Mouse (Mus musculus): ENCODE results near the gene Fam178b. TPM values are rescaled to one million over a fixed set of nuclear protein-coding genes. Genes with fewer than 3 reads are reported as not detected.

Fam178b gene
- total RNA-seq, 2 experiments from 2014 or later, result 0.83 TPM; not detected in 1

GRCm38 (mm10) chr1:36595167-36595931, 87.6 kb downstream of the Fam178b start:
- DNase-seq (ENCODE audit: low spot score), result no peak
- intact Hi-C loops (cut with DNase I), result no loop called here

GRCm38 (mm10) chr1:36593099-36593498, 89.9 kb downstream of the Fam178b start:
- DNase-seq (ENCODE audit: low spot score), result no peak
- intact Hi-C loops (cut with DNase I), result no loop called here

GRCm38 (mm10) chr1:36591408-36591807, 91.6 kb downstream of the Fam178b start:
- intact Hi-C loops (cut with DNase I), result loop anchor here (2.0 kb wide), 1 partner anchor 37 kb away; no protein-coding TSS in a partner anchor
- DNase-seq (ENCODE audit: low spot score), result no peak

DNA sequence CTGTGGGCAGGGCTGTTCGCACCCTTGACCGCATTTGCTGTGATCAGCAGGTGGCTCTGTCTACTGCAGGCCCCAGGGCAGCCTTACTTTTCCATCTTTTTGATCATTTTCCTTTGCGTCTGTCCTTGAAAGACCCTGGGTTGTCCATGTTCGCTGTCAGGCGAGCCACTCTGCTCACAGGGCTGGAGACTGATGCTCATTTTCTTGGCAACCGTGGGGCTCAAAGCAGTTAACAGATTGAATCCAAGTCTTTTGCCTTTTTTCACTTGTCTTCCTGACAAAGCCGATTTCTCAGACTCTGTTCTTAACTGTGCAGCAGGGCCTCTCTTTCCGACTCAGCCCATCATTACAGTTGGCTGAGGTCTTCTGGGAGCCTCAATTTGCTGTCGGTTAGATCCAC, 92.3 kb downstream of the Fam178b start:
- no peak for DNase-seq (ENCODE audit: low spot score)
- intact Hi-C loops (cut with DNase I), result loop anchor here (2.0 kb wide), 1 partner anchor 36 kb away; no protein-coding TSS in a partner anchor

DNA sequence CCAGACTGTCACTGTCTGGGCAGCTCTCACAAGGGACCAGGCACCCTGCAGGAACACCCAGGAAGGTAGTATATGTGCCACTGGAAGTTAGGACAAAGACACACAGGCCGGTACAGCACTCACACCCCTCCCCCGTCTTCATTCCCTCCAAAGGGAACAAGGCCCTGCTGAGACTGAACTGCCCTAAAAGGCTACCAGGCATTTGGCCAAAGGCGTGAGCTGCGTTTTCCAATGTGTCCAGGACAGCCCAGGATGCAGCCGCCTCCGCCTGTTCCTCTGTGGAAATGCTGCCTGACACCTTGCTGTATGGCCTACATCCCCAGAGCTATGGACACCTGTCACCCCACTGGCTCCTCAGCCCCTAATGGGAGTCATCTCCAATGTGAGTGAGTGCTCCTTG, 93.5 kb downstream of the Fam178b start:
- intact Hi-C loops (cut with DNase I), result no loop called here
- peak; percentile 79 for DNase-seq (ENCODE audit: low spot score)

- intact Hi-C loops (cut with DNase I), result no loop called here
- peak; percentile 52 for DNase-seq (ENCODE audit: low spot score)
These were observed 94.2 kb downstream of the Fam178b start for GRCm38 (mm10) chr1:36588476-36589450.

GRCm38 (mm10) chr1:36587860-36588259, 95.1 kb downstream of the Fam178b start:
- intact Hi-C loops (cut with DNase I), result no loop called here
- DNase-seq (ENCODE audit: low spot score), result no peak

GRCm38 (mm10) chr1:36586288-36586687, 96.7 kb downstream of the Fam178b start:
- DNase-seq (ENCODE audit: low spot score), result no peak
- intact Hi-C loops (cut with DNase I), result no loop called here

DNA sequence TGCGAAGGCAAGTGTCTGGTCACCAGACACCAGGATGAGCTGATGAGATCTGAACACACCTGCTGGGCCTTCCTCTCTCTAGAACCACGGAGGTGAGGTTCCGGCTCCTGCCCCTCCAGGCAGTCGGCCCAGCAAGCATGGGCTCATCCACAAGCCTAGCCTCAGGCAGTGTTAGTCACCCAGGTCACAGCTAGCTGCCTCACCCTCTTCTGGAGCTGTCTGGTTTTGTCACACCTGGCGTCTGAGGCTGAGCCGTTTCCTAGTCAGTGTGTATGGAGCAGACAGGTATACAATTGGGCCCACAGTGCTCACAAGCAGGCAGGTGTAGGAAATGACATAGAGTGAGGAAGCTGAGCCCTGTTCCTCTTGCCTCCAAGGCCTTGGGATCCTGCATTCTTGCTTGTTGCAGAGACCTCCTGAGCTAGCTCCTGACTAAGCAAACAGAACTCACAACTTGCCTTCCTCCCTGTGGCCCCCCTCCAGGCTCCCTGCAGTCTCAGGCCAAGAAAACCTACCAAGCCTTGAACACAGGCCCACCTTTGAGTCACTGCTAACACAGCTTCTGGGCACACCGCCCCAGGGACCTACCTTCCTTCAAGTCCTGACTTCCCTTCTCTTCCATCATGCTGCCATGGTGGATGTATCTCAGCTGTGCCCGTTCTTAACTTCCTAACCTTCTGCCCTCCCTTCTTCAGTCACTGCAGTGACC, 99.4 kb downstream of the Fam178b start:
- intact Hi-C loops (cut with DNase I), result no loop called here
- DNase-seq (ENCODE audit: low spot score), result no peak

- intact Hi-C loops (cut with DNase I), result no loop called here
- no peak for DNase-seq (ENCODE audit: low spot score)
These were observed 100.8 kb downstream of the Fam178b start for GRCm38 (mm10) chr1:36582211-36582610.

DNA sequence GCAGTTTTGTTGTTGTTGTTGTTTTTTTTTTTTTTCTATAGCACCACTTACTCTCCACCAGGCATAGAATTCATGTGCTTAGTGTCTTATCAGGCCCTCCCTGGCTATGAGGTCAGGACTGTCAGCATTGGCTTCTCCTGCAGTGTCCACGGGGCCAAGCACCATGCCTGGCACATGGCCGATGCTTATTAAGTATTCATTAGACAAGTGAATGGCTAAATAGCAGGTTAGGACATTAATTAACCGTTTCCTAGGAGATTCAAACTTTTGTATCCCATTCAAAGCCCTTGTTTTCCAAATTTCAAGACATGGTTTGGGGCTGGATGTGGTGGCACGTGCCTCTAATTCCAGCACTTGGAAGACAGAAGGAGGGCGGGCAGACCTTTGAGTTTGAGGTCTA, 101.7 kb downstream of the Fam178b start:
- intact Hi-C loops (cut with DNase I), result loop anchor here (2.0 kb wide), 1 partner anchor 22 kb away; the partner anchor contains the start of gene Sema4c
- no peak for DNase-seq (ENCODE audit: low spot score)

- intact Hi-C loops (cut with DNase I), result loop anchor here (2.0 kb wide), 1 partner anchor 22 kb away; the partner anchor contains the start of gene Sema4c
These were observed 102.4 kb downstream of the Fam178b start for GRCm38 (mm10) chr1:36580384-36581207.

DNA sequence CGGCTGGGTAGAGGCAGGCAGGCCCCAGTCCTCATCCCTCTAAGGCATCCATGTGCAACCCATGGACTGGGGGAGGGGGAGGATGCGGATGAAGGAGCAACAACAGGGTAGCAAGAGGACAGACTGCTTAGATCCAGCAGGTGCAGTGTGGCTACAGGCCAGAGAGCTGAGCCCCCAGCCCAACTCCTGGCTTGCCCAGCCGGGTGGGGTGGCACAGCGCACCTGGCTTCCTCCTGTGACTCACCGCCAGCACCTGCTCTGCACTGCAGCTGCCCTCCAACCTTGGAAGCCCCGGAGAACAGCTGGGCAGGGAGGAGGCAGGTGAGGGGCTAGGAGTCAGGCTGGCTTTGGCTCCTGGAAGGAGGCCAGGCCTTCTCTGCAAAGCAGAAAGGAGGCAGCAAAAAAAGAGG, 103.0 kb downstream of the Fam178b start:
- intact Hi-C loops (cut with DNase I), result loop anchor here (2.0 kb wide), 1 partner anchor 21 kb away; the partner anchor contains the start of gene Sema4c
- DNase-seq (ENCODE audit: low spot score), result no peak

More at GRCm38 (mm10) chr1:36580384-36581207, 102.4 kb downstream of the Fam178b start:
- DNase-seq (ENCODE audit: low spot score), result peak; percentile 58

GRCm38 (mm10) chr1:36576991-36577675, 105.8 kb downstream of the Fam178b start:
- DNase-seq (ENCODE audit: low spot score), result no peak
- intact Hi-C loops (cut with DNase I), result no loop called here

DNA sequence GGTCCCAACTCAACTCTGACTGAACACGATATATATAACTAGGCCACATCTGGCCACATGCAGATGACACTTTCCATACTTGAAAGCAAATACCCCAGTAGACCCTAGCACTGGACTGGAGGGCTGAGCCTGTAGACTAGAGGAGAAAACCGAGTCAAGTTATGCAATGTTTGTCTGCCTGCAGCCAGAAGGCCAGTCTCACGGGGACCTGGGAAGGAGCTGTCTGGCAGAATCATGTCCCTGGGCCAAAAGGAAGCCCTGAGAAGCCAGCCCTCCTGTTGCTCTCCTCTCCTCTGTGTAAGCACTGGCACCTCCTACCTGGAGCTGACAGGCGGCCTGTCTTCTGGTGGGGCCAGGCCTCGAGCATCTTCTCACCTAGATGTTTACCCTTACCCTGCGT, 107.6 kb downstream of the Fam178b start:
- intact Hi-C loops (cut with DNase I), result no loop called here
- DNase-seq (ENCODE audit: low spot score), result no peak

- DNase-seq (ENCODE audit: low spot score), result no peak
- intact Hi-C loops (cut with DNase I), result no loop called here
These were observed 108.6 kb downstream of the Fam178b start for GRCm38 (mm10) chr1:36574196-36574955.

DNA sequence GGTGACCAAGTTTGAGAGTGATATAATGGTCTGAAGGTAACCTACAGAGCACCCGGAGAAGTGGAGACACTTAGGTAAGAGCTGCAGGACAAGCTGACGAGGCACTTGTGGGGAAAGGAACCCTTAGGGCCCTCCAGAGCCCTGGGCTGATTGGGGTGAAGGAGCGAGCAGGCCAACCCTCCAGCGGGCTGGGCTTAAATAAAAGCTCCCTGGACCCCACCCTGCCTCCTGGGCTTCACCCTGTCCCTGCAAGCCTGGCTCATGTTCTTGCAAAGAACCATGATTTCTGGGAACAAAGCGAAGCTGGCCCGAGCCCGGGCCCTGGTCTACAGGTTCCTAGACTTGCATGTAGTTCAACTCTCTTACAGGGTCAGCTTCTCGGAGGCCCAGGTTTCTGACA, 109.5 kb downstream of the Fam178b start:
- DNase-seq (ENCODE audit: low spot score), result no peak
- intact Hi-C loops (cut with DNase I), result no loop called here

GRCm38 (mm10) chr1:36572709-36573108, 110.3 kb downstream of the Fam178b start:
- DNase-seq (ENCODE audit: low spot score), result no peak
- intact Hi-C loops (cut with DNase I), result no loop called here

All from heart, postnatal 25 days (tissue).